Mouse (Mus musculus): Measurements from ENCODE around the gene Cog1. TPM values are rescaled to one million over a fixed set of nuclear protein-coding genes. Genes with fewer than 3 reads are reported as not detected.

Gene Cog1
- total RNA-seq, 1 experiment = 19.1 TPM

DNA sequence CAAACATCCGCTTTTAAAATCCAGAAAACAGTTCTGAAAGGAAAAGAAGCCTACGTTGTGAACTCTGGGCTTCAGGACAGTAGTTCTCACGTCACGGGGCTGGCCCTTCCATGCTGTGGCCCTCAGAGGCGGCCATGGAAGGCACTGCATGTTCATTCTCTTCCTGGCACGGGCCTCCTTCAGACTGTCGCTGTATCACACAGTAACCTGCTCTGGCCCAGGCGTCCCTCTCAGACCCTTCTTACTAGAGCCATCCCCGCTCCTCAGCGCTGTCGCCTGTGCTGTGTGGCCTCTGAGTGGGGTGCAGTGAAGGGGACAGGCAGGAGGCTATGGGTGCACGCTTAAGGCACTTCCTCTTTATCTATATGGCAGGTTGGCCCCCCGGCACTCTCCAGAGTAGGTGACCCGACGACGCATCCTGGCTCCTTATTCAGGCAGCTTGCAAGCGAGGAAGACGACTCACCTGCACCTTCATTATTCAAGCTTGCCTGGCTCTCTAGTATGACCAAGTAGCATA lies 12.9 kb downstream of the Cog1 start:
- peaks cover 45% of the 10 kb centered on the region for H3K36me3 ChIP-seq (ENCODE audit: control insufficient read depth, insufficient read depth, low read length, poor library complexity, severe bottlenecking)
- no peak overlapping the region for H3K27ac ChIP-seq (ENCODE audit: insufficient read depth, low read depth, low read length, poor library complexity, severe bottlenecking)
- in situ Hi-C loops (cut with MboI; ENCODE audit: low sequenced_read_pairs in 2 of 2, unreplicated experiment in 2 of 2) = no loop called here
- peaks cover 2 to 8% of the 10 kb centered on the region in 2 experiments; a peak in 2 of 4 replicates for H3K4me1 ChIP-seq (ENCODE audit: control insufficient read depth in 2 of 2, insufficient read depth in 2 of 2, low read length in 2 of 2, poor library complexity in 1 of 2)
- no peak for DNase-seq (ENCODE audit: low read depth, low spot score)
- TF ChIP-seq MAFK (IDR thresholded peaks at IDR 0.05; ENCODE audit: insufficient read depth, low read depth, low read length) (no peak), ZNF384 (IDR thresholded peaks at IDR 0.05; ENCODE audit: low read depth, low read length) (no peak), HCFC1 (IDR thresholded peaks at IDR 0.05; ENCODE audit: borderline replicate concordance, insufficient read depth, low read length) (no peak)
- no peak overlapping the region for H3K4me3 ChIP-seq (ENCODE audit: insufficient read depth in 1 of 2, low read depth in 1 of 2, low read length in 2 of 2, poor library complexity in 1 of 2, severe bottlenecking in 1 of 2)
- no peak overlapping the region for H3K9ac ChIP-seq (ENCODE audit: insufficient read depth, low read depth, low read length, poor library complexity, severe bottlenecking)
- H3K9me3 ChIP-seq (ENCODE audit: control insufficient read depth, insufficient read depth, low read depth, low read length) = no peaks in the 10 kb centered on the region

DNA sequence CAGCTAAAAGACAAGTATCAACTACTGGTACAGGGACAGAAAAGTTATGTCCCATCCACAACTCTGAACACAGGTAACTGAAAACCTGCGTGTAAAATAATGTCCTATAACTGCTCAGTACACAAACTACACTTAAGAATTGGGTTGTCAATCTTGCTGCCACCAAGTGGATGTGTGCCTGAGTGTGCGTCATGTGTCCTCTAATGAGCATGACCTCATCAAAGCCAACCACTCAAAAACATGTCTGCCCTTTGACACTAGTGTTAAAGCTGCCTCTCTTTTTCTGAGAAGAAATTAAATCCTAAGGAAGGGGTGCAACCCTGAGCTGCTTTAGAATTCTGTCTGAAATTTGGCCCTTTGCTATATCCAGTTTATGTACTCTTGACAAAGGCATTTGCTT lies 15.3 kb downstream of the Cog1 start:
- peaks cover 29% of the 10 kb centered on the region for H3K36me3 ChIP-seq (ENCODE audit: control insufficient read depth, insufficient read depth, low read length, poor library complexity, severe bottlenecking)
- H3K4me3 ChIP-seq (ENCODE audit: insufficient read depth in 1 of 2, low read depth in 1 of 2, low read length in 2 of 2, poor library complexity in 1 of 2, severe bottlenecking in 1 of 2) = no peak overlapping the region

DNA sequence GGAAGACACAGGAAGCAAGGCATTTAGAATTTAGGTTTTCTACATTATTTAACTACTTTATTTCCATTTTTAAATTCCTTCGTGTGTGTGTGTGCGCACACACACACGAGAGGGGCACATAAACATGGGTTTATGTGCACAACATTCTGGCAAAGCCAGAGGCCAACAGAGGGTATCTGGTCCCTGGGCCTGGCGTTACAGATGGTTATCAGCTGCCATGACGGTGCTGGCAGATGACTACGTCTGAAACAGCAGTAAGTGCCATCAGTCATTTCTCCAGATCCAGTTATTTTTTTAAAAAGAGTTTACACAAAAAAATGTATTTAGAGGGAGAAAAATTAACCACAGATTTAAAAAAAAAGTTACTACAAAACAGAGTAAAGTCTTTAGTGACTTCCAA lies 17.2 kb downstream of the Cog1 start:
- Histone ChIP-seq H3K9me3 (ENCODE audit: control insufficient read depth, insufficient read depth, low read depth, low read length) (no peaks in the 10 kb centered on the region), H3K4me1 (ENCODE audit: control insufficient read depth in 2 of 2, insufficient read depth in 2 of 2, low read length in 2 of 2, poor library complexity in 1 of 2) (peaks cover 0 to 4% of the 10 kb centered on the region in 2 experiments; a peak in 1 of 4 replicates), H3K9ac (ENCODE audit: insufficient read depth, low read depth, low read length, poor library complexity, severe bottlenecking) (no peak overlapping the region), H3K27ac (ENCODE audit: insufficient read depth, low read depth, low read length, poor library complexity, severe bottlenecking) (no peak overlapping the region), H3K36me3 (ENCODE audit: control insufficient read depth, insufficient read depth, low read length, poor library complexity, severe bottlenecking) (peaks cover 25% of the 10 kb centered on the region), H3K4me3 (ENCODE audit: insufficient read depth in 1 of 2, low read depth in 1 of 2, low read length in 2 of 2, poor library complexity in 1 of 2, severe bottlenecking in 1 of 2) (no peak overlapping the region)
- TF ChIP-seq CHD2 (IDR thresholded peaks at IDR 0.05; ENCODE audit: low read depth, low read length) = no peak
- TF ChIP-seq ZC3H11A (IDR thresholded peaks at IDR 0.05; ENCODE audit: borderline replicate concordance, low read depth, low read length) = no peak
- no peak for TF ChIP-seq MAFK (IDR thresholded peaks at IDR 0.05; ENCODE audit: insufficient read depth, low read depth, low read length)
- TF ChIP-seq HCFC1 (IDR thresholded peaks at IDR 0.05; ENCODE audit: borderline replicate concordance, insufficient read depth, low read length) = no peak
- TF ChIP-seq ZNF384 (IDR thresholded peaks at IDR 0.05; ENCODE audit: low read depth, low read length) = no peak
- in situ Hi-C loops (cut with MboI; ENCODE audit: low sequenced_read_pairs in 2 of 2, unreplicated experiment in 2 of 2) = no loop called here
- DNase-seq (ENCODE audit: low read depth, low spot score) = no peak

More for the DNA sequence above, 15.3 kb downstream of the Cog1 start:
- no peak for DNase-seq (ENCODE audit: low read depth, low spot score)
- H3K27ac ChIP-seq (ENCODE audit: insufficient read depth, low read depth, low read length, poor library complexity, severe bottlenecking) = no peak overlapping the region
- no peaks in the 10 kb centered on the region for H3K9me3 ChIP-seq (ENCODE audit: control insufficient read depth, insufficient read depth, low read depth, low read length)
- in situ Hi-C loops (cut with MboI; ENCODE audit: low sequenced_read_pairs in 2 of 2, unreplicated experiment in 2 of 2) = no loop called here
- TF ChIP-seq MAFK (IDR thresholded peaks at IDR 0.05; ENCODE audit: insufficient read depth, low read depth, low read length) (no peak), ZNF384 (IDR thresholded peaks at IDR 0.05; ENCODE audit: low read depth, low read length) (no peak), CHD2 (IDR thresholded peaks at IDR 0.05; ENCODE audit: low read depth, low read length) (no peak)
- H3K4me1 ChIP-seq (ENCODE audit: control insufficient read depth in 2 of 2, insufficient read depth in 2 of 2, low read length in 2 of 2, poor library complexity in 1 of 2) = peaks cover under 1 to 4% of the 10 kb centered on the region in 2 experiments; a peak in 2 of 4 replicates
- H3K9ac ChIP-seq (ENCODE audit: insufficient read depth, low read depth, low read length, poor library complexity, severe bottlenecking) = no peak overlapping the region

DNA sequence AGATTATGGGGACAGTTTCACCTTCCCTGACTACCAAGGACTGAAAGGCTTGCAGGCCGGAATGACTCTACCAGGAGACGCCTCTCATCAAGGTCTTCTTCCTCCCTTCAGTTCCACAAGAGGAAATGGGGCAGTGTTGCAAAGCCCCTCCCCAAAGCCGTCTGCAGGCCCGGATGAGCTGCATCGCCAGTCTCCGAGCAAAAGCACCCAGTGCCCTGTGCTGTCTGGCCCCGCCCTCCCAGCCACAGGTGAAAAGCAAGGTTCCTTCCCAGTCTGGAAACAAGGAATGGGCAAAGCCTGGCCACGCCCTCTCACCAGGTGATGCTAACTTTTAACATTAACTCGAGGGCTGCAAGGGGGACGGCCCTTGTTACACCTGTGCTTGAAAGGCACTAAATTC lies 17.7 kb downstream of the Cog1 start:
- no peaks in the 10 kb centered on the region for H3K9me3 ChIP-seq (ENCODE audit: control insufficient read depth, insufficient read depth, low read depth, low read length)
- H3K9ac ChIP-seq (ENCODE audit: insufficient read depth, low read depth, low read length, poor library complexity, severe bottlenecking) = no peak overlapping the region
- peaks cover 21% of the 10 kb centered on the region for H3K36me3 ChIP-seq (ENCODE audit: control insufficient read depth, insufficient read depth, low read length, poor library complexity, severe bottlenecking)
- TF ChIP-seq ZNF384 (IDR thresholded peaks at IDR 0.05; ENCODE audit: low read depth, low read length) (no peak), CHD2 (IDR thresholded peaks at IDR 0.05; ENCODE audit: low read depth, low read length) (no peak), ZC3H11A (IDR thresholded peaks at IDR 0.05; ENCODE audit: borderline replicate concordance, low read depth, low read length) (no peak), MAFK (IDR thresholded peaks at IDR 0.05; ENCODE audit: insufficient read depth, low read depth, low read length) (no peak), HCFC1 (IDR thresholded peaks at IDR 0.05; ENCODE audit: borderline replicate concordance, insufficient read depth, low read length) (no peak)
- no peak overlapping the region for H3K4me3 ChIP-seq (ENCODE audit: insufficient read depth in 1 of 2, low read depth in 1 of 2, low read length in 2 of 2, poor library complexity in 1 of 2, severe bottlenecking in 1 of 2)
- H3K4me1 ChIP-seq (ENCODE audit: control insufficient read depth in 2 of 2, insufficient read depth in 2 of 2, low read length in 2 of 2, poor library complexity in 1 of 2) = peaks cover 0 to 4% of the 10 kb centered on the region in 2 experiments; a peak in 1 of 4 replicates
- in situ Hi-C loops (cut with MboI; ENCODE audit: low sequenced_read_pairs in 2 of 2, unreplicated experiment in 2 of 2) = no loop called here
- no peak overlapping the region for H3K27ac ChIP-seq (ENCODE audit: insufficient read depth, low read depth, low read length, poor library complexity, severe bottlenecking)
- no peak for DNase-seq (ENCODE audit: low read depth, low spot score)

DNA sequence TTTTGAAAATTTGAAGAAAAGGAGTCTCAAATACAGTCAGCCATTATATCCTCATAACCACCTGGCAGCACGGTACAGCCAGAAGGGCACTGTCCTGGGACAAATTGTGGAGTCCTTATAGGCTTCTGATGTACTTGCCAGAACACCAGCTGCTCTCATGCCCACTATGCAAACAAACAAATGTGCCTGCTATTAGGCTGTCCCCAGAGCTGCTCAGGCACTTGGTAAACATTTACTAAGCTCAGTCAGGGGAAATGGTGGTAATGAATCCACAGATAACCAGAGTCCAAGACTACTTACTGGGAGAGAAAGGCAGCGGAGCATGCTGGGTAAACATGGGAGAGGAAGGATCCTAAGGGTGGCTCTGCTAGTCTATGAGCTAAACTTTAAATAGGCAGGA lies 18.2 kb downstream of the Cog1 start:
- DNase-seq (ENCODE audit: low read depth, low spot score) = no peak
- in situ Hi-C loops (cut with MboI; ENCODE audit: low sequenced_read_pairs in 2 of 2, unreplicated experiment in 2 of 2) = no loop called here
- no peak overlapping the region for H3K4me3 ChIP-seq (ENCODE audit: insufficient read depth in 1 of 2, low read depth in 1 of 2, low read length in 2 of 2, poor library complexity in 1 of 2, severe bottlenecking in 1 of 2)
- peaks cover 17% of the 10 kb centered on the region for H3K36me3 ChIP-seq (ENCODE audit: control insufficient read depth, insufficient read depth, low read length, poor library complexity, severe bottlenecking)
- H3K4me1 ChIP-seq (ENCODE audit: control insufficient read depth in 2 of 2, insufficient read depth in 2 of 2, low read length in 2 of 2, poor library complexity in 1 of 2) = peaks cover 0 to 4% of the 10 kb centered on the region in 2 experiments; a peak in 1 of 4 replicates
- no peaks in the 10 kb centered on the region for H3K9me3 ChIP-seq (ENCODE audit: control insufficient read depth, insufficient read depth, low read depth, low read length)
- H3K27ac ChIP-seq (ENCODE audit: insufficient read depth, low read depth, low read length, poor library complexity, severe bottlenecking) = no peak overlapping the region
- no peak for TF ChIP-seq MAFK (IDR thresholded peaks at IDR 0.05; ENCODE audit: insufficient read depth, low read depth, low read length)
- no peak for TF ChIP-seq HCFC1 (IDR thresholded peaks at IDR 0.05; ENCODE audit: borderline replicate concordance, insufficient read depth, low read length)
- no peak for TF ChIP-seq ZNF384 (IDR thresholded peaks at IDR 0.05; ENCODE audit: low read depth, low read length)
- TF ChIP-seq CHD2 (IDR thresholded peaks at IDR 0.05; ENCODE audit: low read depth, low read length) = no peak
- TF ChIP-seq ZC3H11A (IDR thresholded peaks at IDR 0.05; ENCODE audit: borderline replicate concordance, low read depth, low read length) = no peak
- no peak overlapping the region for H3K9ac ChIP-seq (ENCODE audit: insufficient read depth, low read depth, low read length, poor library complexity, severe bottlenecking)
